Mouse (Mus musculus): ENCODE data around the gene Nectin3.

DNA sequence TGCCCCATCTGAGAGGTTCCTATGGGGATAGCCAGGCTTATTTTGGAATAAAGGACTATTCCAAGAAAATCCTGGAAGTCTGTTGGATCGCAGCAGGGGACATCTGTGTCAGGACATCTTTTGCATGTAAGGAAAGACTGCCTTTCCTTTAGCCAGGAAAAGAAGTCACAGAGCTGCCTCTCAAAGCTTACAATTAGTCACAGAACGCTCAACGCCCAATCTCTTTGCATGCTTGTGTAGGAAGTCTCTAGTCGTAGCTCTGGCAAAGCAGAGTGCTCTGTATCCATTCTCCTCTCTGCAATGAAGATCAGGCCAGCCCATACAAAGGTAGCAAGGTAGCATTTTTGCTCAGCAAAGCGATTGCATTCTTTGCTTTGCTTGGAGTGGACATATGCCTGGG, 114.0 kb downstream of the Nectin3 start:
- TF ChIP-seq EP300 (IDR thresholded peaks at IDR 0.05) (no peak), CTCF (IDR thresholded peaks at IDR 0.05) (no peak)
